Mouse (Mus musculus) forebrain, embryonic 11.5 days (tissue): ENCODE data around the gene Celsr1. TPM values are rescaled to one million over a fixed set of nuclear protein-coding genes. Genes with fewer than 3 reads are reported as not detected.

Experiments
- ATAC-seq: fragments of 200-750 bp; cut with Nextera tagmentation; replicated peaks from 2 replicates; pipeline ENCODE4 v1.8.0; 2017; ENCODE audit warnings: moderate TSS enrichment; ENCODE audit not compliant: low FRiP score
- DNase-seq: peaks from one replicate; pipeline ENCODE4 v3.0.0-alpha.2; 2017; ENCODE audit warnings: low spot score
- H3K27ac ChIP-seq: fragments of 300-500 bp; sonication (generic); 2 replicates; pipeline ENCODE4 v1.5.1; 2014; ENCODE audit warnings: low read depth, low read length
- H3K27me3 ChIP-seq: fragments of 300-500 bp; sonication (generic); 2 replicates; pipeline ENCODE4 v1.6.1; 2014; ENCODE audit warnings: mild to moderate bottlenecking, low read length, mixed read lengths; ENCODE audit not compliant: control insufficient read depth, insufficient read depth
- H3K36me3 ChIP-seq: fragments of 300-500 bp; sonication (generic); 2 replicates; pipeline ENCODE4 v1.6.1; 2014; ENCODE audit warnings: mild to moderate bottlenecking, low read length, moderate library complexity, mixed read lengths; ENCODE audit not compliant: control insufficient read depth, insufficient read depth
- H3K4me1 ChIP-seq: fragments of 300-500 bp; sonication (generic); replicated peaks from 2 replicates; pipeline ENCODE4 v1.6.1; 2014; ENCODE audit warnings: low read length, mixed read lengths; ENCODE audit not compliant: control insufficient read depth, insufficient read depth
- H3K4me2 ChIP-seq: fragments of 300-500 bp; sonication (generic); 2 replicates; pipeline ENCODE4 v1.6.1; 2014; ENCODE audit warnings: low read depth, mild to moderate bottlenecking, low read length, moderate library complexity, mixed read lengths; ENCODE audit not compliant: severe bottlenecking
- H3K4me3 ChIP-seq: fragments of 300-500 bp; sonication (generic); 2 replicates; pipeline ENCODE4 v1.5.1; 2014; ENCODE audit warnings: low read depth, low read length
- H3K9ac ChIP-seq: fragments of 300-500 bp; sonication (generic); 2 replicates; pipeline ENCODE4 v1.6.1; 2014; ENCODE audit warnings: low read length
- H3K9me3 ChIP-seq: fragments of 300-500 bp; sonication (generic); 2 replicates; pipeline ENCODE4 v1.6.1; 2016; ENCODE audit warnings: low read length, mixed read lengths; ENCODE audit not compliant: control insufficient read depth
- WGBS: fragments of 180-500 bp; shearing (Covaris S2); extraction: QIAGEN DNeasy Blood & Tissue Kit; methylation state at CpG from one replicate; pipeline ENCODE4 v1.1.7; 2014; 5-methylcytosine and 5-hydroxymethylcytosine counted together
- polyA plus RNA-seq: library from polyadenylated mRNA; unstranded; fragments of >200 nt; fragmentation: Nextera tagmentation; extraction: Ambion mirVana; gene quantifications from 2 replicates; pipeline ENCODE4 v1.2.1, GENCODE M21; 2014

Gene Celsr1
- polyA plus RNA-seq, 1 experiment from 2014 or later, result 7.3 TPM

GRCm38 (mm10) chr15:85977086-85977485 lies 56.5 kb downstream of the Celsr1 start:
- ATAC-seq (no peak), DNase-seq (no peak)
- Histone ChIP-seq H3K27ac (no peak overlapping the region), H3K4me1 (peaks cover 7% of the 10 kb centered on the region; the same call in 1 of the 2 replicates), H3K9me3 (no peaks in the 10 kb centered on the region), H3K27me3 (no peaks in the 10 kb centered on the region), H3K4me2 (no peak overlapping the region), H3K9ac (no peak overlapping the region), H3K36me3 (no peaks in the 10 kb centered on the region), H3K4me3 (no peak overlapping the region)
- 89% methylated on average over 9 of the region's 9 CpGs for WGBS

- H3K4me1 ChIP-seq, result peaks cover 9% of the 10 kb centered on the region
- no peak overlapping the region for H3K4me2 ChIP-seq
- H3K27ac ChIP-seq, result peak overlapping the region; percentile 53; the same call in 1 of the 2 replicates
These were observed 57.8 kb downstream of the Celsr1 start for GRCm38 (mm10) chr15:85975746-85976145.

DNA sequence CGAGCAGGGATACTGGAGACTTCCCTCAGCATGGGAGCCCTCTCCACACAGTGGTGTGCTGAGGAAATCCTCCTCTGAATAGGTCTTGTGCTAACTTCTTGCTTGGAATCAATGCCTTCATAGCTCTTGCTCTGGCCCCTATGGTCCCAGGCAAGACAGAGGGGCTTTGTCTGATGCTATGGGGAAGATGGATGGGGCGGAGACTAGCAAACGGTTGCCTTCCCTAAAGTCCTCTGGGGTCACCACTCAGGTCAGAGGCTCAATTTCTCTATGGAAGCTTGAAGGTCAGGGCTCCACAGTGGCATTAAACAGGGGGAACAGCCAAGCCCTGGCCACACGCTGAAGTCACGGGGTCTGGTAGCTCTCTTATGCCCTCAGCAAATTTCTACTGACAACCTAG lies 62.0 kb downstream of the Celsr1 start:
- Histone ChIP-seq H3K27me3 (no peaks in the 10 kb centered on the region), H3K9me3 (no peaks in the 10 kb centered on the region), H3K4me3 (no peak overlapping the region), H3K27ac (no peak overlapping the region), H3K4me1 (peaks cover 11% of the 10 kb centered on the region), H3K36me3 (no peaks in the 10 kb centered on the region), H3K9ac (no peak overlapping the region), H3K4me2 (no peak overlapping the region)
- ATAC-seq (no peak), DNase-seq (no peak)
- WGBS, result 42% methylated on average over 5 of the region's 5 CpGs

More at GRCm38 (mm10) chr15:85975746-85976145, 57.8 kb downstream of the Celsr1 start:
- Histone ChIP-seq H3K36me3 (no peaks in the 10 kb centered on the region), H3K9me3 (no peaks in the 10 kb centered on the region), H3K4me3 (no peak overlapping the region), H3K9ac (no peak overlapping the region), H3K27me3 (no peaks in the 10 kb centered on the region)
- DNase-seq, result no peak
- no peak for ATAC-seq
- WGBS, result 52% methylated on average over 16 of the region's 16 CpGs

GRCm38 (mm10) chr15:85970441-85970840 lies 63.1 kb downstream of the Celsr1 start:
- no peak overlapping the region for H3K27ac ChIP-seq
- no peak overlapping the region for H3K4me2 ChIP-seq
- H3K27me3 ChIP-seq, result no peaks in the 10 kb centered on the region
- WGBS, result 77% methylated on average over 8 of the region's 8 CpGs
- ATAC-seq (no peak), DNase-seq (no peak)
- H3K36me3 ChIP-seq, result no peaks in the 10 kb centered on the region
- no peak overlapping the region for H3K4me3 ChIP-seq
- H3K9ac ChIP-seq, result no peak overlapping the region
- no peaks in the 10 kb centered on the region for H3K9me3 ChIP-seq
- H3K4me1 ChIP-seq, result peaks cover 5% of the 10 kb centered on the region

DNA sequence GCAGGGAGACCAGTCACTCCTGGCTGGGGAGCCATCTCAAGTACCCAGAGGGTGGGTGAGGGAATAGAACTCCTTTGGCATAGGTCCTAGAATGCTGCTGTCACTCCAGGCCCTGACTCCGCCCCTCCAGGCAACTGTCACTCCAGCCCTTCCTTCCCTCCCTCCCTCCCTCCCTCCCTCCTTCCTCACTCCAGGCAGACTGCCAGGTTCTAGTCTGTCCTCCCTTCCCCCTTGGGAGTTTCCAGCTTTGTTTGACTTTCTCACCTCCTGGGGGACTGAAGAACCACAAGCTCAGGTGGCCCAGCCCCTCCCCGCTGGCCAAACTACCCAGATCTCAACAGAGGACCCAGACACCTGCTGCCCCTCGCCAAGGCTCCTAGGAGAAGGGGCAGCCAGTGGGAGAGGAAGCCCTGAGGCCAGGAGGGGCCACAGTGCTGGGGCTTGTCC lies 63.8 kb downstream of the Celsr1 start:
- Histone ChIP-seq H3K4me2 (no peak overlapping the region), H3K9me3 (no peaks in the 10 kb centered on the region), H3K36me3 (no peaks in the 10 kb centered on the region), H3K27me3 (no peaks in the 10 kb centered on the region), H3K4me3 (no peak overlapping the region), H3K4me1 (peaks cover 5% of the 10 kb centered on the region), H3K9ac (no peak overlapping the region), H3K27ac (no peak overlapping the region)
- DNase-seq (peak; percentile 68), ATAC-seq (peak; percentile 70)
- WGBS, result 67% methylated on average over 3 of the region's 3 CpGs

DNA sequence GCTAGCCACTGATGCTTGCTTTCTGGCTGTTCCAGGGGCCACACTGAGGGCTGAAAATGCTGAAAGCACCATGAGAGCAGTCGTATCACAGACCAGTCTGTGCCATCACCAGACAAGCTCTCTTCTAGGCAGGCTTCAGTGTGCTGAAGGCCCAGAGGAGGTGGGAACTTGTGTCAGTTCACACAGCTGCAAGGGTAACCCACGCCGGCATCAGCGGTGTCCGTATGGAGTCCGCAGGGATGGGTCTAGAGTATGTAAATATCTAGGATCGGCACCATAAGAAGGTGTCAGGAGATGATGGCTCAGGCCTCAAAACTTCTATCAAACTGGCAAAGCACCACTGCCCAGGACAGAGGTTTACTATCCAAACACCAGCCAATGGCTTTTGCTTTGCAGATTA lies 64.3 kb downstream of the Celsr1 start:
- Histone ChIP-seq H3K4me3 (no peak overlapping the region), H3K9ac (no peak overlapping the region), H3K27ac (no peak overlapping the region), H3K9me3 (no peaks in the 10 kb centered on the region), H3K27me3 (no peaks in the 10 kb centered on the region), H3K36me3 (no peaks in the 10 kb centered on the region), H3K4me1 (peaks cover 5% of the 10 kb centered on the region), H3K4me2 (no peak overlapping the region)
- no peak for DNase-seq
- 89% methylated on average over 7 of the region's 7 CpGs for WGBS
- ATAC-seq, result 0 out of 2 replicates have a peak, but pooled peaks have one; percentile 22

GRCm38 (mm10) chr15:85966032-85966431 lies 67.5 kb downstream of the Celsr1 start:
- WGBS, result 92% methylated on average over 7 of the region's 7 CpGs

DNA sequence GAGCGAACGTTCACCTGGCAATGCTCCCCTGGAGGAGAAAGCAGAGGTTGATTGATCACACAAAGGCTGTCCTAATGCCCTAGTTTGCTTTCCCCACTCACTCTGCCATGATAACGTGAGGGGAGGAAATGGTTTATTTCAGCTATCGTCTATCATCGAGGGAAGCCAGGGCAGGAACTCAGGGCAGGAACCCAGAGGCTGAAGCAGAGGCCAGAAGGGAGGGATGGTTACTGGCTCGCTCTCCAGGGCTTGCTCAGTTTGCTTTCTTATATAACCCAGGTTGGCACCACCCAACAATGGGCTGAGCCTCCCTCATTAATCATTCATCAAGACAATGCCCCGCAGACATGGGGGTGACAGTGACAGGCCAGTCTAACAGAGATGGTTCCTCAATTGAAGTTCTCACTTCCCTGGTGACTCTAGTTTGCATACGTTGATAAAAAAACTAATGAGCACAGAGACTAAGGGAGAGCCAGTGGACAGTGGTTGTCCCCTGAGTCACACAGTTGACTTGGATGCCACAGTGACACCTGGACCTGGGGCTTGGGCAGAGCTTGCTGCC lies 70.2 kb downstream of the Celsr1 start:
- Histone ChIP-seq H3K27ac (no peak overlapping the region), H3K9ac (no peak overlapping the region), H3K4me2 (no peak overlapping the region), H3K36me3 (peaks cover 2% of the 10 kb centered on the region; the same call in 1 of the 2 replicates), H3K4me3 (no peak overlapping the region), H3K4me1 (no peaks in the 10 kb centered on the region), H3K9me3 (no peaks in the 10 kb centered on the region), H3K27me3 (no peaks in the 10 kb centered on the region)
- 89% methylated on average over 8 of the region's 8 CpGs for WGBS
- ATAC-seq (no peak), DNase-seq (no peak)

More at GRCm38 (mm10) chr15:85966032-85966431, 67.5 kb downstream of the Celsr1 start:
- no peak overlapping the region for H3K4me3 ChIP-seq
- H3K27me3 ChIP-seq, result no peaks in the 10 kb centered on the region
- DNase-seq (no peak), ATAC-seq (no peak)
- no peaks in the 10 kb centered on the region for H3K36me3 ChIP-seq
- H3K9ac ChIP-seq, result no peak overlapping the region
- no peak overlapping the region for H3K4me2 ChIP-seq
- no peaks in the 10 kb centered on the region for H3K9me3 ChIP-seq
- H3K4me1 ChIP-seq, result peaks cover 2% of the 10 kb centered on the region; the same call in 1 of the 2 replicates
- H3K27ac ChIP-seq, result no peak overlapping the region

DNA sequence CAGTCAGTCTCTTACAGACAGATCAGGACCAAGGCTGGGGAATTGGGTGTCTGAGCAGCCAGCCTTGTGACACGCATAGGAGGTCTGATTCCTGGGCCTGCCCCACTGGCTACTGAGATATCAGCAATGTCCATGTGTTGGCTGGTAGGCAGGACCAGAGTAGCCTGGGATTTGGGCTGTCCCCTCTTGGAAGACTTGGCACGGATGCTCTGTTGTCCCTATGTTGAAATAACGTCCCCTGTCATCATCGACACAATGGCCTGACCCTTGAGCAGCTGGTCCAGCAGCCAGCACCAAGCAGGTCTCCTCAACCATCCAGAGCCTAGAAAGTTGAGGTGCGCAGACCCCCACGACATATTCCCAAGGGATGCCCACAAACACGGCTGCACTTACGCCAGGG lies 70.9 kb downstream of the Celsr1 start:
- Histone ChIP-seq H3K27me3 (no peaks in the 10 kb centered on the region), H3K4me1 (no peaks in the 10 kb centered on the region), H3K36me3 (peaks cover 2% of the 10 kb centered on the region; the same call in 1 of the 2 replicates), H3K4me2 (no peak overlapping the region), H3K27ac (no peak overlapping the region), H3K4me3 (no peak overlapping the region), H3K9ac (no peak overlapping the region), H3K9me3 (no peaks in the 10 kb centered on the region)
- DNase-seq (no peak), ATAC-seq (no peak)
- WGBS, result 96% methylated on average over 8 of the region's 8 CpGs
